Mouse (Mus musculus) erythroblast, adult 5-6 weeks (primary cell): ENCODE data around the gene Fgf22. TPM values are rescaled to one million over a fixed set of nuclear protein-coding genes. Genes with fewer than 3 reads are reported as not detected.

Experiments
- ATAC-seq: replicated peaks from 2 replicates; pipeline ENCODE4 v1.8.0; 2016; ENCODE audit warnings: moderate number of reproducible peaks, mild to moderate bottlenecking, moderate TSS enrichment, inconsistent platforms; ENCODE audit not compliant: poor library complexity, low FRiP score, severe bottlenecking
- total RNA-seq, 2 experiments: library from RNA; stranded (forward) in 1 of 2; stranded (reverse) in 1 of 2; fragments of 150-400 nt in 1 of 2; fragments of 200-764, 138-1000 nt in 1 of 2; gene quantifications; 2 replicates each; pipeline versions ENCODE4 v1.2.3 to v1.2.4; 2015 to 2017; ENCODE audit warnings: low replicate concordance in 2 of 2

Gene Fgf22
- total RNA-seq, 2 experiments from 2014 or later = 0.26 TPM; not detected in 1

- ATAC-seq = no peak
Observed at GRCm38 (mm10) chr10:79783050-79783449, 28.2 kb downstream of the Fgf22 start.

- no peak for ATAC-seq
Observed at GRCm38 (mm10) chr10:79783920-79784800, 29.3 kb downstream of the Fgf22 start.

- peak; percentile 59 for ATAC-seq
Observed at GRCm38 (mm10) chr10:79788386-79789158, 33.7 kb downstream of the Fgf22 start.

GRCm38 (mm10) chr10:79789581-79789980 is 34.7 kb downstream of the Fgf22 start:
- no peak for ATAC-seq

- ATAC-seq = no peak
Observed at GRCm38 (mm10) chr10:79790861-79791260, 36.0 kb downstream of the Fgf22 start, which contains the start of gene Prss57. Gene Prss57 (minus strand): TSS chr10:79790961.

- no peak for ATAC-seq
Observed at GRCm38 (mm10) chr10:79792339-79793040, 37.6 kb downstream of the Fgf22 start.

- ATAC-seq = peak; percentile 50; the same call in 1 of the 2 replicates
Observed at GRCm38 (mm10) chr10:79793051-79793737, 38.3 kb downstream of the Fgf22 start, which contains the start of gene Palm. Gene Palm (plus strand): TSS chr10:79793572.

- no peak for ATAC-seq
Observed at GRCm38 (mm10) chr10:79793738-79794490, 39.0 kb downstream of the Fgf22 start.

GRCm38 (mm10) chr10:79794491-79794931 is 39.6 kb downstream of the Fgf22 start:
- no peak for ATAC-seq

- ATAC-seq = no peak
Observed at GRCm38 (mm10) chr10:79795905-79796304, 41.0 kb downstream of the Fgf22 start.

- no peak for ATAC-seq
Observed at GRCm38 (mm10) chr10:79797326-79797725, 42.5 kb downstream of the Fgf22 start.

GRCm38 (mm10) chr10:79798289-79798928 is 43.5 kb downstream of the Fgf22 start:
- ATAC-seq = no peak

- ATAC-seq = no peak
Observed at GRCm38 (mm10) chr10:79800508-79800907, 45.6 kb downstream of the Fgf22 start.

GRCm38 (mm10) chr10:79801837-79802236 is 47.0 kb downstream of the Fgf22 start:
- ATAC-seq = no peak

GRCm38 (mm10) chr10:79802331-79802971 is 47.6 kb downstream of the Fgf22 start:
- no peak for ATAC-seq

GRCm38 (mm10) chr10:79803716-79804323 is 48.9 kb downstream of the Fgf22 start:
- ATAC-seq = no peak

- ATAC-seq = no peak
Observed at GRCm38 (mm10) chr10:79805636-79806035, 50.8 kb downstream of the Fgf22 start.
